Mouse (Mus musculus) skeletal muscle tissue, adult 2 months (tissue): ENCODE data around the gene Edn3.

Experiments
- DNase-seq: peaks from one replicate; pipeline ENCODE4 v3.0.0-alpha.2; 2012; ENCODE audit warnings: low read depth, low spot score

Edn3 gene

GRCm38 (mm10) chr2:174760479-174761121 is at the start of gene Edn3:
Gene Edn3 (plus strand): TSS chr2:174760619.
- DNase-seq = no peak

- no peak for DNase-seq
Observed at GRCm38 (mm10) chr2:174712043-174712442, 48.4 kb upstream of the Edn3 start.

- no peak for DNase-seq
Observed at GRCm38 (mm10) chr2:174715938-174716337, 44.5 kb upstream of the Edn3 start.

GRCm38 (mm10) chr2:174717857-174718256 is 42.6 kb upstream of the Edn3 start:
- no peak for DNase-seq

GRCm38 (mm10) chr2:174727114-174727823 is 33.1 kb upstream of the Edn3 start:
- no peak for DNase-seq

- DNase-seq = no peak
Observed at GRCm38 (mm10) chr2:174731939-174732338, 28.5 kb upstream of the Edn3 start.

- no peak for DNase-seq
Observed at GRCm38 (mm10) chr2:174735270-174735669, 25.1 kb upstream of the Edn3 start.

GRCm38 (mm10) chr2:174747182-174747581 is 13.2 kb upstream of the Edn3 start:
- DNase-seq = no peak

- DNase-seq = no peak
Observed at GRCm38 (mm10) chr2:174748381-174748780, 12.0 kb upstream of the Edn3 start.

GRCm38 (mm10) chr2:174753197-174753596 is 7.2 kb upstream of the Edn3 start:
- no peak for DNase-seq

GRCm38 (mm10) chr2:174754231-174754630 is 6.2 kb upstream of the Edn3 start:
- no peak for DNase-seq

- DNase-seq = no peak
Observed at GRCm38 (mm10) chr2:174759189-174759588, 1.2 kb upstream of the Edn3 start.

GRCm38 (mm10) chr2:174761452-174762101 is 1.2 kb downstream of the Edn3 start:
- DNase-seq = no peak

- no peak for DNase-seq
Observed at GRCm38 (mm10) chr2:174762310-174762709, 1.9 kb downstream of the Edn3 start.

GRCm38 (mm10) chr2:174768891-174769528 is 8.6 kb downstream of the Edn3 start:
- DNase-seq = no peak

- DNase-seq = no peak
Observed at GRCm38 (mm10) chr2:174774177-174775111, 14.0 kb downstream of the Edn3 start.

GRCm38 (mm10) chr2:174782016-174782415 is 21.6 kb downstream of the Edn3 start:
- DNase-seq = no peak

- DNase-seq = no peak
Observed at GRCm38 (mm10) chr2:174782880-174783279, 22.5 kb downstream of the Edn3 start.

- no peak for DNase-seq
Observed at GRCm38 (mm10) chr2:174788830-174789229, 28.4 kb downstream of the Edn3 start.

- DNase-seq = no peak
Observed at GRCm38 (mm10) chr2:174792436-174793125, 32.2 kb downstream of the Edn3 start.

GRCm38 (mm10) chr2:174793181-174793580 is 32.8 kb downstream of the Edn3 start:
- DNase-seq = no peak
